Mouse (Mus musculus) forebrain, embryonic 13.5 days (tissue): ENCODE measurements around the gene Mylk. TPM values are rescaled to one million over a fixed set of nuclear protein-coding genes. Genes with fewer than 3 reads are reported as not detected.

ENCODE experiments used
- ATAC-seq: fragments of 200-750 bp; cut with Nextera tagmentation; 2 replicates; pipeline ENCODE4 v1.8.0; 2017
- H3K27ac ChIP-seq: fragments of 300-500 bp; sonication (generic); 2 replicates; pipeline ENCODE4 v1.5.1; 2015; ENCODE audit warnings: inconsistent platforms, mild to moderate bottlenecking, moderate library complexity
- H3K27me3 ChIP-seq: fragments of 300-500 bp; sonication (generic); 2 replicates; pipeline ENCODE4 v1.6.1; 2015; ENCODE audit warnings: mild to moderate bottlenecking, inconsistent platforms
- H3K36me3 ChIP-seq: fragments of 300-500 bp; sonication (generic); 2 replicates; pipeline ENCODE4 v1.6.1; 2015; ENCODE audit warnings: mild to moderate bottlenecking, inconsistent platforms; ENCODE audit not compliant: poor library complexity, severe bottlenecking
- H3K4me1 ChIP-seq: fragments of 300-500 bp; sonication (generic); 2 replicates; pipeline ENCODE4 v1.6.1; 2015; ENCODE audit warnings: inconsistent platforms
- H3K4me2 ChIP-seq: fragments of 300-500 bp; sonication (generic); 2 replicates; pipeline ENCODE4 v1.6.1; 2015; ENCODE audit warnings: inconsistent platforms, mild to moderate bottlenecking, moderate library complexity
- H3K4me3 ChIP-seq: fragments of 300-500 bp; sonication (generic); 2 replicates; pipeline ENCODE4 v1.5.1; 2015; ENCODE audit warnings: mild to moderate bottlenecking, inconsistent platforms
- H3K9ac ChIP-seq: fragments of 300-500 bp; sonication (generic); 2 replicates; pipeline ENCODE4 v1.6.1; 2015; ENCODE audit warnings: mild to moderate bottlenecking, inconsistent platforms
- H3K9me3 ChIP-seq: fragments of 300-500 bp; sonication (generic); replicated peaks from 2 replicates; pipeline ENCODE4 v1.6.1; 2016; ENCODE audit warnings: inconsistent platforms
- WGBS: fragments of 180-500 bp; shearing (Covaris S2); methylation state at CpG from one replicate; pipeline ENCODE4 v1.1.7; 2015; 5-methylcytosine and 5-hydroxymethylcytosine counted together
- polyA plus RNA-seq: library from polyadenylated mRNA; unstranded; fragments of >200 nt; fragmentation: Nextera tagmentation; extraction: Ambion mirVana; gene quantifications from 2 replicates; pipeline ENCODE4 v1.2.1, GENCODE M21; 2015

Gene Mylk
- polyA plus RNA-seq, 1 experiment from 2014 or later, result 3.7 TPM

- H3K4me1 ChIP-seq, result peaks cover 20% of the 10 kb centered on the region
- 90% methylated on average over 5 of the region's 5 CpGs for WGBS
- no peak overlapping the region for H3K9ac ChIP-seq
- no peak overlapping the region for H3K27ac ChIP-seq
- H3K36me3 ChIP-seq, result no peaks in the 10 kb centered on the region
- H3K9me3 ChIP-seq, result no peaks in the 10 kb centered on the region
- no peaks in the 10 kb centered on the region for H3K27me3 ChIP-seq
- ATAC-seq, result no peak
- H3K4me2 ChIP-seq, result no peak overlapping the region
- no peak overlapping the region for H3K4me3 ChIP-seq
These were observed 215.2 kb downstream of the Mylk start for GRCm38 (mm10) chr16:34960243-34960642.

- WGBS, result 61% methylated on average over 9 of the region's 9 CpGs
- ATAC-seq, result no peak
These were observed 216.0 kb downstream of the Mylk start for GRCm38 (mm10) chr16:34960866-34961582.

DNA sequence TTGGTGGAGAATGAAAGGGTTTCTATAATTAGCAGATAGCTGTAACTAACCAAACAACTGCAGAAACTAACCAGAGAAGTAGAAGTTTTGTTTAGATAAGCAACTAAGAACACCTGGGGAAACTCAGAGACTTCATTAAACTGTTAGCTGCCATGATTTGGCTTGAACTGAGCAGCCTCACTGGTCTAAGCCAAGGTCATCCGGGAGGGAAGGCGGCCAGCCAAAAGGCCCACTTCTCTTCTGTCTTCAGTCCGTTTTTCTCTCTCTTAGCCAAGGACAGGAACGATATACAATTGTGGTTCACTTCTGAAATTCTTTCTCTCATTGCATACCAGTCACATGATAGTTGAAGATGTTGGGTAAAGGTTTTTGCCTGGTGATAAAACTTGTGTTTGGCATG lies 217.3 kb downstream of the Mylk start:
- Histone ChIP-seq H3K4me1 (peaks cover 23% of the 10 kb centered on the region), H3K27ac (no peak overlapping the region), H3K4me3 (no peak overlapping the region), H3K36me3 (no peaks in the 10 kb centered on the region), H3K9me3 (no peaks in the 10 kb centered on the region), H3K9ac (no peak overlapping the region), H3K27me3 (no peaks in the 10 kb centered on the region), H3K4me2 (no peak overlapping the region)
- WGBS, result 92% methylated on average over 4 of the region's 4 CpGs
- ATAC-seq, result no peak

More at GRCm38 (mm10) chr16:34960866-34961582, 216.0 kb downstream of the Mylk start:
- Histone ChIP-seq H3K36me3 (no peaks in the 10 kb centered on the region), H3K9me3 (no peaks in the 10 kb centered on the region), H3K4me1 (peaks cover 20% of the 10 kb centered on the region), H3K27ac (no peak overlapping the region), H3K9ac (no peak overlapping the region), H3K4me3 (no peak overlapping the region), H3K4me2 (no peak overlapping the region), H3K27me3 (no peaks in the 10 kb centered on the region)

DNA sequence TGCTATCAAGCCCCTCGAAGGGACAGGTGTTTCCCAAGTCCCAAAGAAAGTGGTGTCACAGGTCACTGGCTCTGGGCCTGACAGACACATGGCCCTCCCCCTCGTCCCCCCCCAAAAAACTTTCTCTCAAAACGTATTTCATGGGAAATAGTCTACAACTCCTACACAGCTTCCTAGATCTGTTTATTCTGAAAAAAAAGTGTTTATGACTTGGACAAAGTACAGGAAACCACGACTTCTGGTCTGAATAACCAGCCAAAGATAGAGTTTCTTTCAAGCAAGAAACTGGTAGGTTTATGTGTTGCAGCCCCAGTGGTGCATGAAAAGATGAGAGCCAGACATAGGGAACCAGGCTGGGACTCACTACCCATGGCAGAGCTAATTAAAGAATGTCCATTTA lies 218.0 kb downstream of the Mylk start:
- H3K36me3 ChIP-seq, result no peaks in the 10 kb centered on the region
- H3K4me2 ChIP-seq, result no peak overlapping the region
- no peak for ATAC-seq
- H3K9me3 ChIP-seq, result no peaks in the 10 kb centered on the region
- no peak overlapping the region for H3K27ac ChIP-seq
- 74% methylated on average over 4 of the region's 4 CpGs for WGBS
- H3K4me1 ChIP-seq, result peaks cover 20% of the 10 kb centered on the region
- H3K27me3 ChIP-seq, result no peaks in the 10 kb centered on the region
- no peak overlapping the region for H3K4me3 ChIP-seq
- no peak overlapping the region for H3K9ac ChIP-seq

- no peak overlapping the region for H3K4me2 ChIP-seq
- no peak overlapping the region for H3K4me3 ChIP-seq
- H3K4me1 ChIP-seq, result 0 out of 2 replicates have a peak, but pooled peaks cover 3% of the 10 kb centered on the region
- no peaks in the 10 kb centered on the region for H3K27me3 ChIP-seq
- WGBS, result 76% methylated on average over 5 of the region's 5 CpGs
- no peaks in the 10 kb centered on the region for H3K36me3 ChIP-seq
- H3K27ac ChIP-seq, result no peak overlapping the region
- H3K9me3 ChIP-seq, result no peaks in the 10 kb centered on the region
- ATAC-seq, result no peak
- no peak overlapping the region for H3K9ac ChIP-seq
These were observed 221.6 kb downstream of the Mylk start for GRCm38 (mm10) chr16:34966620-34967081.

DNA sequence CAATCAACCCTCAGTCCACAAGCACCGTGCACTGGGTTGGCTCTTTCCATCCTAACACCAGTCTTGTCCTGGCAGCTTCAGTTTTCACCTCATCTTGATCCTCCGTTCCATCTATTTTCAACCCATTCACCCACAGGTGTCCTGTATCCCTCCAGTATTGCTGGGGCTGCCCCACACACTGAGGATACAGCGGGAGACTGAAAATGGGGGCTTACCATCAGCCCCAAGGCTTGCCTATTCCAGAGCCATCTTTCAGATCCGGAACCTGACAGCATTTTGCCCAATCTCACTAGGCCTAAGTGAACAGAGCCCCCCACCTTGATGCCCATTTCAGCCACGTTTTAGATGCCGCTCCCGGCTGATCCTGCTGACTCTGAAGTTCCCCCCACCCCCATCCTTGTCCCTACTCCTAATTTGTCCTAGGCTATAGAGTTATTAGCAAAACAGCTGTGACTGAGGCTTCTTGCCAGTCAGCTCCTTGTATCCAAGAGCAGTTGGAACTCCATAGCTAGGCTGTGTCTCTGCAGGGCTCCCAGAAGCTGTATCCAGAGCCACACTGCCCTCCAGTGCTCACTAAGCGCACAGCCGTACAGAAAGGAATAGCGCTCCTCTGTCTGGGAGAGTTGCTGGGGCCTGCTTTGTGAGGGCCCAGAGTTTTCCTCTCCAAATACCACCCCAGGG lies 222.2 kb downstream of the Mylk start:
- Histone ChIP-seq H3K27ac (no peak overlapping the region), H3K4me1 (0 out of 2 replicates have a peak, but pooled peaks cover 3% of the 10 kb centered on the region), H3K36me3 (no peaks in the 10 kb centered on the region), H3K4me2 (no peak overlapping the region), H3K4me3 (no peak overlapping the region), H3K27me3 (no peaks in the 10 kb centered on the region), H3K9me3 (no peaks in the 10 kb centered on the region), H3K9ac (no peak overlapping the region)
- ATAC-seq, result peak; percentile 94
- WGBS, result 51% methylated on average over 10 of the region's 10 CpGs

DNA sequence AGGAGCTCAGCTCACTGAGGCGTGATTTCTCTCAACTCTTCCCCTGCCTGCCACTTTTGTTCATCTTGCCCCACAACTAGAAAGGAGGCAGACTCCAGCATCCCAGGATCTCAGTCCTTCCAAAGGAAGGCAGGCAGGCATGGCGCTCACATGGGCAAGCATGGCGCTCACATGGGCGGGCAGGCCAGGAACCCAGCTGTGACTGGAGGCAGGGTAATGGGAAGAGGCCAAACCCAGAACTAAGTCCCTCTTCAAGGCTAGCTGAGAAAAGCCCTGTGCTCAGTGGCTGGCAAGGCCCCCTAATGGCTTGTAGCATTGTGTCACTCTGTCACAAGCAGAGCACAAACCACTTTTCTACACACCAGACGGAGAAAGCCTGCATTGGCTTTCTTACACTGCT lies 223.2 kb downstream of the Mylk start:
- Histone ChIP-seq H3K36me3 (no peaks in the 10 kb centered on the region), H3K9me3 (no peaks in the 10 kb centered on the region), H3K27me3 (no peaks in the 10 kb centered on the region), H3K4me2 (no peak overlapping the region), H3K4me3 (no peak overlapping the region), H3K27ac (no peak overlapping the region), H3K4me1 (0 out of 2 replicates have a peak, but pooled peaks cover 3% of the 10 kb centered on the region), H3K9ac (no peak overlapping the region)
- 51% methylated on average over 5 of the region's 5 CpGs for WGBS
- ATAC-seq, result no peak

DNA sequence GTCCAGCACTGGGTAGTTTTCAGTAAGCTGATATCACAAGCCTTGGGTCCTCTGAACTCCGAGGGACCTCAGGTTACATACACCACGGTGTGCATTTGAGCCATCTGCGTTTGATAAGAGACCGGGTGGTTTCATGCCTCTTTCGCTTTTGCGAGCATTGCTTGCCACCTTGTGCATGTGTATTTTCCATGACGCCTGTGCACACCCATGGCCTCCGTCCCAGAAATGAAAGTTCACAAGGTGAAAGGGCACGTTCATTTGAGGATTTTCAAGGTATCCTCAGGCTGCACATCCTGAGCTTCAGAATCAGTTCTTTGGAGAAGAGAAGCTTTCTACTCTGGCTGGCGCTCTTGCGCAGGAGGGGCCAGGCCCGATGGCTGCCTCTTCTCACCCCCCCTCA lies 227.5 kb downstream of the Mylk start:
- H3K36me3 ChIP-seq, result no peaks in the 10 kb centered on the region
- no peak for ATAC-seq
- no peaks in the 10 kb centered on the region for H3K9me3 ChIP-seq

DNA sequence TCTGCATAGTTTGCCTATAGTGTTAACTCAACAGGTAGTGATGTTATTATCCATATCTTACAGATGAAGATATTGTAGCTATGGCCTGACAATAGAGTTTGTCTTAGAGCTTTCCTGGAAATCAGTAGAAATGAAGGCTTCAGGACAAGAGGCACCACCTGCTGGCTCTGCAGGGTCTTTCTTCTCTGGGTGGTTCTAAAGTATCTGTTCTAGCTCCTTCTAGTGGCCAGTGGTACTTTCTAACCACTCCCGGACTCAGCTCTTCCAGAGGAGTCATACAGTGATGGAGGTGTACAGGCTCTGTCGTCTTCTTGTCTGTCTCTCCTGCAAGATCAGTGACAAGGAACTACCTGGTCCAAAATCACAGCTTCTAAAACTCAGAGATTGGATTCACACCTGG lies 230.5 kb downstream of the Mylk start:
- Histone ChIP-seq H3K4me1 (no peaks in the 10 kb centered on the region), H3K9ac (no peak overlapping the region), H3K4me3 (no peak overlapping the region), H3K36me3 (no peaks in the 10 kb centered on the region), H3K4me2 (no peak overlapping the region), H3K9me3 (no peaks in the 10 kb centered on the region), H3K27me3 (no peaks in the 10 kb centered on the region), H3K27ac (no peak overlapping the region)
- no peak for ATAC-seq
- WGBS, result 70% methylated on average over 2 of the region's 2 CpGs

More for the DNA sequence above, 227.5 kb downstream of the Mylk start:
- Histone ChIP-seq H3K27me3 (no peaks in the 10 kb centered on the region), H3K4me1 (no peaks in the 10 kb centered on the region), H3K27ac (no peak overlapping the region), H3K4me2 (no peak overlapping the region), H3K4me3 (no peak overlapping the region), H3K9ac (no peak overlapping the region)
- 89% methylated on average over 12 of the region's 12 CpGs for WGBS

DNA sequence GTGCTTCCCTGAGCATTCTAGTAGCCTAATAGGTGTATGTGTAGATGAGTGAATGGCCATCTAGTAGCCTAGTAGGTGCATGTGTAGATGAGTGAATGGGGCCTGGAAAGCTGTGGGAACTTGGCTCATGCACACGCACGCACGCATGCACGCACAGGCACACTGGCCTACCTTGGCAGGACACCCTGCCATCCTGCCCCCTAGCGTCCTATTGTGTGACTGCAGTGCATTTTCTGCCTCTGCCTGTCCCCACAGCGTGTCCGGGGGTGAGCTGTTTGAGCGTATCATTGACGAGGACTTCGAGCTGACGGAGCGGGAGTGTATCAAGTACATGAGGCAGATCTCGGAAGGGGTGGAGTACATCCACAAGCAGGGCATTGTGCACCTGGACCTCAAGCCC lies 231.6 kb downstream of the Mylk start:
- no peaks in the 10 kb centered on the region for H3K9me3 ChIP-seq
- H3K27ac ChIP-seq, result no peak overlapping the region
- no peak overlapping the region for H3K9ac ChIP-seq
- no peak for ATAC-seq
- WGBS, result 79% methylated on average over 13 of the region's 13 CpGs
- H3K4me2 ChIP-seq, result no peak overlapping the region
- no peak overlapping the region for H3K4me3 ChIP-seq
- H3K4me1 ChIP-seq, result no peaks in the 10 kb centered on the region
- H3K36me3 ChIP-seq, result no peaks in the 10 kb centered on the region
- no peaks in the 10 kb centered on the region for H3K27me3 ChIP-seq

DNA sequence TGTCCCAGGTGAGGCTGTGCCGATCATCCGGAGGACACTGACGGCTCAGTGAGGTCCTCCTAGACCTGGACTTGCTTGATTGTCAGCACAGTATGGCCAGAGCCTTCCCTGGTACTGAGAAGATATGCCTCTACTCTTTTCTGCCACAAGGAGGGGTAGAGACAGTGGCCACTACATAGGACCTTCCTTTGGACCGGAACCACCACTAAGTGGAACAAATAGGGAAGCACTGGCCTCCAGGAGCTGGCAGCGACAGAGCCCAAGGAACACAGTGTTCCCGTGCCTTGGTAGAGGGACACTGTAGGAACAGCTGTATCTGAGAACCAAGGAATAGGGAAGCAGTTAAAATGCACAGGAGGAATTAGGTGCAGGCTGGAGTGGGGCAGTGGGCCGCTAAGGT lies 233.0 kb downstream of the Mylk start:
- H3K27ac ChIP-seq, result no peak overlapping the region
- H3K4me2 ChIP-seq, result no peak overlapping the region
- H3K27me3 ChIP-seq, result no peaks in the 10 kb centered on the region
- no peaks in the 10 kb centered on the region for H3K9me3 ChIP-seq
- H3K4me3 ChIP-seq, result no peak overlapping the region
- 93% methylated on average over 7 of the region's 7 CpGs for WGBS
- H3K9ac ChIP-seq, result no peak overlapping the region
- no peaks in the 10 kb centered on the region for H3K4me1 ChIP-seq
- no peak for ATAC-seq
- no peaks in the 10 kb centered on the region for H3K36me3 ChIP-seq

- H3K9ac ChIP-seq, result no peak overlapping the region
- no peak overlapping the region for H3K27ac ChIP-seq
- H3K36me3 ChIP-seq, result no peaks in the 10 kb centered on the region
- H3K4me3 ChIP-seq, result no peak overlapping the region
- H3K4me1 ChIP-seq, result peaks cover 5% of the 10 kb centered on the region
- 82% methylated on average over 7 of the region's 7 CpGs for WGBS
- H3K4me2 ChIP-seq, result no peak overlapping the region
- H3K27me3 ChIP-seq, result no peaks in the 10 kb centered on the region
- no peaks in the 10 kb centered on the region for H3K9me3 ChIP-seq
- no peak for ATAC-seq
These were observed 236.0 kb downstream of the Mylk start for GRCm38 (mm10) chr16:34981009-34981408.
